Mouse (Mus musculus) liver, embryonic 14.5 days (tissue): Measurements from ENCODE around the gene Celsr1.

Experiments
- CTCF ChIP-seq: IDR thresholded peaks from 2 replicates; pipeline ENCODE4 v1.5.1; 2016; ENCODE audit warnings: antibody characterized with exemption, low read depth, control low read depth
- EP300 ChIP-seq: IDR thresholded peaks from 2 replicates; pipeline ENCODE4 v1.6.1; 2016; ENCODE audit warnings: antibody characterized with exemption, low read depth

DNA sequence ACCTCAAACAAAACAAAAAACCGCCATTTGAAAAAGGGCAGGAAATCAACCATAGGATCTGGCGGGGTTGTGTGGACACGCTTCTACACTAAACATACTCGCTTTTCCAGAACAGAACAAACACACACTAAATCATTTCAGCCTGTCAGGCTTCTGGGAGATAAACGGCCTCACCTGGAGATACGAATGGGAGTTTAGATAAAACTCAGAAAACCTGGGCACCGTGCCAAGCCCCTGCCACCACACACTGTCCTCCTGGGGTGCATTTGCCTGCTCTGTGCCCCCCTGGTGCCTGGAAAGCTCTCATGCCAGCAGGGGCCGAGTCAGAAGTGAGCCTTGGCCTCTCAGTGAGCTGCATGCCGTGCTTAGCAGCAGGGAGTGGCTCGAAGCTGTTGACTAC, 123.6 kb downstream of the Celsr1 start:
- TF ChIP-seq EP300 (no peak), CTCF (no peak)
